1 mouse cellular context compared by ENCODE assay signal in the genomic region with DNA sequence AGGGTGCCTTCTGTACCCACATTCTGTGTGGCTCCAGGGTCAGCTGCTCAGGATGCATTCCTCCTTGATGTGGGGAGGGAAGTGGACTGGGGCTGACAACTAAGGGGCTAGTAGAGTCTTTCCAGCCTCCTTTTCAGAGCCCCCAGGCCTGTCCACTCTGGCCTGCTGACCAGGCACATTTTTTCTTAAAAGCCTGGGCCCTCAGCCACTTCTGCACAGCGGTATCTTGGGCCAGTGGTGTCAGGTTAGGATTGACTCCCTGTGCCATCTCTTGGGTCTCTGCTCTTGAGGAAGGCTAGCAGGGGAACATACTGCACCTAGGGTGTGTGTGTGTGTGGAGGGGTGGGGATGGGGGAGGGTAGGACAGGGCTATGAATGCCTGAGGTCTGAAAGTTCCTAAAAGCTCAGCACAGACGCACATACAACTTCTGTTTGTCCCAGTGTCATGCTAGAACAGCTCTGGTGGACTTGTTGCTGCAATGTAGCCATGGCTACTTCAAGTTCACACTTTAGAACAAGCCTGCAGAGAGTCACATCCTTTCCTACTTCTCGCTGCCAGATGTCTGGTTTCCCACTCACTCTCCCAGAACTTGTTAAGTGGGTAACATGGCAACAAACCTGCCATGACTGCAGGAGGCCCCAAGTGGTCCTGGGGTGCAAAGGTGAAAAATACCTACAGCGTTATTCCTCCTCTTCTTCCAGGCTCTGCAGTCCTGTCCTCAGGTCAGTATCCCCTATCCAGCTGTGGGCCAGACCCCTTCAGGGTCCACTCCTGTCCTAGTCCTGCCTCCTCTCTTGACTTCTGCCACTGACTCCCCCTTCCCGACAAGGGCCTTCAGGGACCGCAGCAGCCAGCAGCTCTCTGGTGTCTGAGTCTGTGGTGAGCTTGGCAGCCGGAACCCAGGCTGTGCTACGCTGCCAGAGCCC.
TF ChIP-seq lines count a peak whose summit lies in the region.

No protein-coding gene starts in this region.

TF ChIP-seq in CH12.LX, 34 proteins besides CTCF, POLR2A, EP300 and RAD21:
- TF ChIP-seq MXI1 (IDR thresholded peaks at IDR 0.05; ENCODE audit: low read depth, low read length) (no peak), KAT2A (IDR thresholded peaks at IDR 0.05; ENCODE audit: insufficient replicate concordance, low read length) (no peak), MAFK (IDR thresholded peaks at IDR 0.05; ENCODE audit: insufficient replicate concordance, low read length) (no peak), GABPA (IDR thresholded peaks at IDR 0.05; ENCODE audit: insufficient replicate concordance, low read depth, low read length) (no peak), ELF1 (IDR thresholded peaks at IDR 0.05; ENCODE audit: low read depth, low read length) (no peak), HCFC1 (IDR thresholded peaks at IDR 0.05; ENCODE audit: low read depth, low read length) (no peak), ZC3H11A (IDR thresholded peaks at IDR 0.05; ENCODE audit: low read depth, low read length) (no peak), JUN (IDR thresholded peaks at IDR 0.05; ENCODE audit: insufficient read depth, low read depth, low read length) (no peak), ZNF384 (IDR thresholded peaks at IDR 0.05; ENCODE audit: low read depth, low read length) (no peak), IRF4 (IDR thresholded peaks at IDR 0.05; ENCODE audit: low read depth, low read length) (no peak), MAZ (IDR thresholded peaks at IDR 0.05; ENCODE audit: low read depth, low read length) (no peak)
